Comparison of ENCODE assay signal across 8 mouse cellular contexts in the genomic region with DNA sequence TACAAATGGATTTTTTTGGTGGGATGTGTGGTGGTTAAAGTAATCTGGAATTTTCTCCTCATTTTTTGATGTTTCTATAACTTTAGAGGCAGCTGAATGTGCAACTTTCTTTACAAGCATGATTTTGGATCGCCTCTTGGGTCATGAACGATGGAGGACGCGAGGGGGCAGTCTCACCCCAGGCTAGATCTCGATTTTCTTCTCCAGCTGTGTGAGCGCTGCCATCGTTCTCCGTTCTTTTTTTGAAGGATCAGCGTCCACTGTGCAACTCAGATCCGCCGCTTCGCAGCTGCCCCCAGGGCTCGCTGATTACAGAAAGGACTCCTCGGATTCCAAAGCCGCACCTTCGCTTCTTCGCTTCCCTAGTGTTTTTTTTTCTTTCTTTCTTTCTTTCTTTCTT.
DNase-seq lines count a peak whose midpoint lies in the region; ATAC-seq lines count a peak whose summit lies in the region.

No protein-coding gene starts in this region.

- WGBS in hindbrain, embryonic 16.5 days: 1% methylated on average over 17 of the region's 17 CpGs

- no peak overlapping the region for H3K9ac ChIP-seq in hindbrain, embryonic 16.5 days (ENCODE audit: low read depth, low read length)

- H3K36me3 ChIP-seq in hindbrain, embryonic 16.5 days (ENCODE audit: control insufficient read depth, insufficient read depth, low read length): no peaks in the 10 kb centered on the region

- no peaks in the 10 kb centered on the region for H3K9me3 ChIP-seq in hindbrain, embryonic 16.5 days (ENCODE audit: control insufficient read depth, low read length)

- H3K4me3 ChIP-seq in hindbrain, embryonic 16.5 days (ENCODE audit: low read length): peak overlapping the region; percentile 28

- DNase-seq in adrenal gland, adult (ENCODE audit: inconsistent age in 2 of 2, low spot score in 1 of 2): peak; percentile 63 to 88
- peak; percentile 82 to 85 for DNase-seq in cerebellum, postnatal 14 days
- peak; percentile 72 to 78 for DNase-seq in frontal cortex, postnatal 25 days (ENCODE audit: low spot score in 2 of 2)
- peak; percentile 40 for DNase-seq in left cerebral cortex, adult 11 months (ENCODE audit: low spot score)
- DNase-seq in lung, postnatal 25 days (ENCODE audit: low spot score): peak; percentile 18
- peak; percentile 84 to 86 for DNase-seq in right cerebral cortex, adult 2 months (ENCODE audit: low spot score in 2 of 2)
- DNase-seq in T-cell, adult 2 months (ENCODE audit: low spot score): no peak

- no peaks in the 10 kb centered on the region for H3K4me1 ChIP-seq in hindbrain, embryonic 16.5 days (ENCODE audit: control insufficient read depth, insufficient read depth, low read depth, low read length)

- no peaks in the 10 kb centered on the region for H3K27me3 ChIP-seq in hindbrain, embryonic 16.5 days (replicated peaks; ENCODE audit: control insufficient read depth, insufficient read depth, low read length)

- peak; percentile 78 for ATAC-seq in hindbrain, embryonic 16.5 days

- no peak overlapping the region for H3K27ac ChIP-seq in hindbrain, embryonic 16.5 days (ENCODE audit: low read depth, low read length)

- peak overlapping the region; percentile 47 for H3K4me2 ChIP-seq in hindbrain, embryonic 16.5 days (ENCODE audit: low read length)
